Mouse (Mus musculus): ENCODE data around the gene Kansl1l. TPM values are rescaled to one million over a fixed set of nuclear protein-coding genes. Genes with fewer than 3 reads are reported as not detected.
A peak's percentile ranks its signal among the peaks of the same experiment; 100 is the strongest.

Kansl1l gene
- polyA plus RNA-seq, 1 experiment from 2014 or later, result 17.9 TPM

- H3K27me3 ChIP-seq (ENCODE audit: insufficient read depth, low read length), result no peaks in the 10 kb centered on the region
- peak; percentile 5; the same call in 1 of the 2 replicates for TF ChIP-seq CTCF (IDR thresholded peaks at IDR 0.05; ENCODE audit: low read depth)
- H3K27ac ChIP-seq, result no peak overlapping the region
- DNase-seq (ENCODE audit: low spot score) (no peak), ATAC-seq (replicated peaks; ENCODE audit: low FRiP score, low read depth) (no peak)
- no peak overlapping the region for H3K4me3 ChIP-seq (replicated peaks; ENCODE audit: low read depth, low read length)
- H3K36me3 ChIP-seq (ENCODE audit: insufficient read depth, low read length), result no peaks in the 10 kb centered on the region
- H3K4me2 ChIP-seq (ENCODE audit: low read length), result no peak overlapping the region
- no peak overlapping the region for H3K9ac ChIP-seq (ENCODE audit: low read depth, low read length)
- peaks cover 14% of the 10 kb centered on the region; the same call in 1 of the 2 replicates for H3K4me1 ChIP-seq (replicated peaks; ENCODE audit: insufficient read depth, low read length)
- H3K9me3 ChIP-seq (replicated peaks; ENCODE audit: low read length), result no peaks in the 10 kb centered on the region
- WGBS, result 74% methylated on average over 1 of the region's 1 CpGs
Measured at GRCm38 (mm10) chr1:66813191-66813590, 4.2 kb downstream of the Kansl1l start.

DNA sequence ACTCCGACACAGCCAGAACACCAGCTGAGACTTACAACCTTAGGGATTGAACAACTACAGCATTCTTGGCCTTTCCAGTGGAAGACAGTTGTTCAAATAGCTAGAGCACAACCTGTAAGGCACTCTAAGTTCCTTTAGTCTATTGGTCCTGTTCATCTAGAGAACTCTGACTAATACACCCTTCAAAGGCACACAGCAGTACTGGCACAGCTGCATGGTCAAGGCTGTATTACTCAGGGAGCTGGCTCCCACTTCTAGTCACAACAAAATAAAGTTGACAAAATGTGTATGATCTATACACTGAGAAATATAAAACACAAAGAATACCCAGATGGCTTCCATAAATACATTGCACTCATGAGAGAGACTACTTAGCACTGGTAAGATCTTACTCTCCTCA, 10.5 kb downstream of the Kansl1l start:
- Histone ChIP-seq H3K4me1 (replicated peaks; ENCODE audit: insufficient read depth, low read length) (peaks cover 6% of the 10 kb centered on the region; the same call in 1 of the 2 replicates), H3K27ac (no peak overlapping the region), H3K36me3 (ENCODE audit: insufficient read depth, low read length) (0 out of 2 replicates have a peak, but pooled peaks cover 2% of the 10 kb centered on the region), H3K9ac (ENCODE audit: low read depth, low read length) (no peak overlapping the region), H3K4me2 (ENCODE audit: low read length) (no peak overlapping the region), H3K27me3 (ENCODE audit: insufficient read depth, low read length) (no peaks in the 10 kb centered on the region), H3K9me3 (replicated peaks; ENCODE audit: low read length) (no peaks in the 10 kb centered on the region), H3K4me3 (replicated peaks; ENCODE audit: low read depth, low read length) (no peak overlapping the region)
- DNase-seq (ENCODE audit: low spot score) (no peak), ATAC-seq (replicated peaks; ENCODE audit: low FRiP score, low read depth) (no peak)
- WGBS, result 93% methylated on average over 1 of the region's 1 CpGs
- no peak for TF ChIP-seq CTCF (IDR thresholded peaks at IDR 0.05; ENCODE audit: low read depth)

GRCm38 (mm10) chr1:66805408-66805807, 12.0 kb downstream of the Kansl1l start:
- no peak overlapping the region for H3K4me2 ChIP-seq (ENCODE audit: low read length)
- H3K27ac ChIP-seq, result no peak overlapping the region
- 73% methylated on average over 1 of the region's 1 CpGs for WGBS
- no peak overlapping the region for H3K4me3 ChIP-seq (replicated peaks; ENCODE audit: low read depth, low read length)
- 0 out of 2 replicates have a peak, but pooled peaks have one; percentile 16 for TF ChIP-seq CTCF (IDR thresholded peaks at IDR 0.05; ENCODE audit: low read depth)
- no peaks in the 10 kb centered on the region for H3K27me3 ChIP-seq (ENCODE audit: insufficient read depth, low read length)
- peaks cover 6% of the 10 kb centered on the region; the same call in 1 of the 2 replicates for H3K4me1 ChIP-seq (replicated peaks; ENCODE audit: insufficient read depth, low read length)
- no peak for DNase-seq (ENCODE audit: low spot score)
- ATAC-seq (replicated peaks; ENCODE audit: low FRiP score, low read depth), result no peak
- no peak overlapping the region for H3K9ac ChIP-seq (ENCODE audit: low read depth, low read length)
- no peaks in the 10 kb centered on the region for H3K9me3 ChIP-seq (replicated peaks; ENCODE audit: low read length)
- 0 out of 2 replicates have a peak, but pooled peaks cover 10% of the 10 kb centered on the region for H3K36me3 ChIP-seq (ENCODE audit: insufficient read depth, low read length)

- no peak for DNase-seq (ENCODE audit: low spot score)
- Histone ChIP-seq H3K36me3 (ENCODE audit: insufficient read depth, low read length) (0 out of 2 replicates have a peak, but pooled peaks cover 10% of the 10 kb centered on the region), H3K27ac (no peak overlapping the region), H3K9ac (ENCODE audit: low read depth, low read length) (no peak overlapping the region), H3K27me3 (ENCODE audit: insufficient read depth, low read length) (no peaks in the 10 kb centered on the region), H3K9me3 (replicated peaks; ENCODE audit: low read length) (no peaks in the 10 kb centered on the region), H3K4me3 (replicated peaks; ENCODE audit: low read depth, low read length) (no peak overlapping the region), H3K4me1 (replicated peaks; ENCODE audit: insufficient read depth, low read length) (peaks cover 3% of the 10 kb centered on the region; the same call in 1 of the 2 replicates), H3K4me2 (ENCODE audit: low read length) (no peak overlapping the region)
- ATAC-seq (replicated peaks; ENCODE audit: low FRiP score, low read depth), result no peak
- WGBS, result 67% methylated on average over 5 of the region's 5 CpGs
- TF ChIP-seq CTCF (IDR thresholded peaks at IDR 0.05; ENCODE audit: low read depth), result no peak
Measured at GRCm38 (mm10) chr1:66804710-66805109, 12.7 kb downstream of the Kansl1l start.

GRCm38 (mm10) chr1:66797962-66798361, 19.4 kb downstream of the Kansl1l start:
- Histone ChIP-seq H3K4me2 (ENCODE audit: low read length) (no peak overlapping the region), H3K9me3 (replicated peaks; ENCODE audit: low read length) (no peaks in the 10 kb centered on the region), H3K27me3 (ENCODE audit: insufficient read depth, low read length) (no peaks in the 10 kb centered on the region), H3K36me3 (ENCODE audit: insufficient read depth, low read length) (0 out of 2 replicates have a peak, but pooled peaks cover 17% of the 10 kb centered on the region), H3K27ac (no peak overlapping the region), H3K4me1 (replicated peaks; ENCODE audit: insufficient read depth, low read length) (no peaks in the 10 kb centered on the region), H3K9ac (ENCODE audit: low read depth, low read length) (no peak overlapping the region), H3K4me3 (replicated peaks; ENCODE audit: low read depth, low read length) (no peak overlapping the region)
- TF ChIP-seq CTCF (IDR thresholded peaks at IDR 0.05; ENCODE audit: low read depth), result no peak
- no peak for ATAC-seq (replicated peaks; ENCODE audit: low FRiP score, low read depth)
- 89% methylated on average over 2 of the region's 2 CpGs for WGBS
- DNase-seq (ENCODE audit: low spot score), result no peak

DNA sequence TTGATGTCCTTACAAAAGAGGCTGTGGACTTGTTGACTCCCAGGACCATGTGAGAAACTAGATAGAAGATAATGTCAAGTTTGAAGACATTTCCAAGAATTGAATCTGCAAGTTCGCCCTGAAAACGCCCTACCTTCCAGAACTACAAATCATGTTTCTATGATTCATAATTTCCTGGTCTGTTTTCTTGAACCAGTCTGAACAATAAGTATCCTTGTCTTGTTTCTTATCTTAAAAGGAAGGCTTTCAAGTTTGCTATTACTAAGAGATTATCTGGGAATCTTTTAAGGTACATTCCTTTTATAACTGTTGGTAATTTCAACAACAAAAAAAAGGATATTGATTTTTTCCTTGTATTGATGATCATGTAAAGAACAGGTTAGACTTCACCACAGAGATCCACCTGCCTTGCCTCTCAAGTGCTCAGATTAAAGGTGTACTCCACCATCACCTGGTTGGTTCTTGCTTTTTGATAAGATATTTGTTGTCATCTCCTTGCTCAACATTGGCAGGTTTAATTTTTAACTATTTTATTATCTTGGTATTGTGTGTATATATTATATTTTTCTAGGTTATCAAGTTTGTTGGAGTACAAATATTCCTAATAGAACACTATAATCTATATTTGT, 24.4 kb downstream of the Kansl1l start:
- Histone ChIP-seq H3K4me1 (replicated peaks; ENCODE audit: insufficient read depth, low read length) (no peaks in the 10 kb centered on the region), H3K9ac (ENCODE audit: low read depth, low read length) (no peak overlapping the region), H3K4me2 (ENCODE audit: low read length) (no peak overlapping the region), H3K4me3 (replicated peaks; ENCODE audit: low read depth, low read length) (no peak overlapping the region), H3K27me3 (ENCODE audit: insufficient read depth, low read length) (no peaks in the 10 kb centered on the region), H3K36me3 (ENCODE audit: insufficient read depth, low read length) (0 out of 2 replicates have a peak, but pooled peaks cover 4% of the 10 kb centered on the region), H3K27ac (no peak overlapping the region), H3K9me3 (replicated peaks; ENCODE audit: low read length) (no peaks in the 10 kb centered on the region)
- DNase-seq (ENCODE audit: low spot score), result no peak
- 84% methylated on average over 2 of the region's 2 CpGs for WGBS
- no peak for TF ChIP-seq CTCF (IDR thresholded peaks at IDR 0.05; ENCODE audit: low read depth)
- no peak for ATAC-seq (replicated peaks; ENCODE audit: low FRiP score, low read depth)

All from kidney, postnatal 0 days (tissue).